Mouse (Mus musculus) heart, embryonic 13.5 days (tissue): ENCODE results near the gene Bcl7a. TPM values are rescaled to one million over a fixed set of nuclear protein-coding genes. Genes with fewer than 3 reads are reported as not detected.

Source experiments
- ATAC-seq: fragments of 200-750 bp; cut with Nextera tagmentation; 2 replicates; pipeline ENCODE4 v1.8.0; 2017; ENCODE audit warnings: moderate TSS enrichment; ENCODE audit not compliant: insufficient number of reproducible peaks, low FRiP score, low TSS enrichment; ENCODE audit errors: extremely low read depth
- H3K27ac ChIP-seq: fragments of 300-500 bp; sonication (generic); replicated peaks from 2 replicates; pipeline ENCODE4 v1.5.1; 2015; ENCODE audit warnings: moderate library complexity, mild to moderate bottlenecking, inconsistent platforms
- H3K27me3 ChIP-seq: fragments of 300-500 bp; sonication (generic); replicated peaks from 2 replicates; pipeline ENCODE4 v1.6.1; 2015; ENCODE audit warnings: mild to moderate bottlenecking, inconsistent platforms
- H3K36me3 ChIP-seq: fragments of 300-500 bp; sonication (generic); 2 replicates; pipeline ENCODE4 v1.6.1; 2015; ENCODE audit warnings: mild to moderate bottlenecking, inconsistent platforms
- H3K4me1 ChIP-seq: fragments of 300-500 bp; sonication (generic); 2 replicates; pipeline ENCODE4 v1.6.1; 2015; ENCODE audit warnings: inconsistent platforms
- H3K4me2 ChIP-seq: fragments of 300-500 bp; sonication (generic); 2 replicates; pipeline ENCODE4 v1.6.1; 2015; ENCODE audit warnings: inconsistent platforms, mild to moderate bottlenecking, moderate library complexity
- H3K4me3 ChIP-seq: fragments of 300-500 bp; sonication (generic); 2 replicates; pipeline ENCODE4 v1.5.1; 2015; ENCODE audit warnings: moderate library complexity, mild to moderate bottlenecking, inconsistent platforms
- H3K9ac ChIP-seq: fragments of 300-500 bp; sonication (generic); 2 replicates; pipeline ENCODE4 v1.6.1; 2015; ENCODE audit warnings: inconsistent platforms, mild to moderate bottlenecking, moderate library complexity
- H3K9me3 ChIP-seq: fragments of 300-500 bp; sonication (generic); 2 replicates; pipeline ENCODE4 v1.6.1; 2016; ENCODE audit warnings: inconsistent platforms
- WGBS: fragments of 180-500 bp; shearing (Covaris S2); methylation state at CpG from one replicate; pipeline ENCODE4 v1.1.7; 2015; ENCODE audit warnings: mixed read lengths; 5-methylcytosine and 5-hydroxymethylcytosine counted together
- polyA plus RNA-seq: library from polyadenylated mRNA; unstranded; fragments of >200 nt; fragmentation: Nextera tagmentation; extraction: Ambion mirVana; gene quantifications from 2 replicates; pipeline ENCODE4 v1.2.1, GENCODE M21; 2015

The Bcl7a gene
- polyA plus RNA-seq, 1 experiment from 2014 or later = 13.5 TPM

GRCm38 (mm10) chr5:123336205-123336961 is 7.3 kb upstream of the Bcl7a start:
- no peak for ATAC-seq
- Histone ChIP-seq H3K4me1 (no peaks in the 10 kb centered on the region), H3K27ac (no peak overlapping the region), H3K4me2 (no peak overlapping the region), H3K36me3 (no peaks in the 10 kb centered on the region), H3K27me3 (no peaks in the 10 kb centered on the region), H3K9ac (no peak overlapping the region), H3K4me3 (no peak overlapping the region), H3K9me3 (no peaks in the 10 kb centered on the region)
- 67% methylated on average over 4 of the region's 4 CpGs for WGBS

GRCm38 (mm10) chr5:123338463-123338862 is 5.2 kb upstream of the Bcl7a start:
- H3K9ac ChIP-seq = no peak overlapping the region
- no peak for ATAC-seq
- no peak overlapping the region for H3K4me3 ChIP-seq
- H3K9me3 ChIP-seq = no peaks in the 10 kb centered on the region
- no peak overlapping the region for H3K27ac ChIP-seq
- WGBS = 61% methylated on average over 3 of the region's 3 CpGs
- H3K4me2 ChIP-seq = no peak overlapping the region
- no peaks in the 10 kb centered on the region for H3K27me3 ChIP-seq
- H3K36me3 ChIP-seq = no peaks in the 10 kb centered on the region
- H3K4me1 ChIP-seq = peaks cover 2% of the 10 kb centered on the region

DNA sequence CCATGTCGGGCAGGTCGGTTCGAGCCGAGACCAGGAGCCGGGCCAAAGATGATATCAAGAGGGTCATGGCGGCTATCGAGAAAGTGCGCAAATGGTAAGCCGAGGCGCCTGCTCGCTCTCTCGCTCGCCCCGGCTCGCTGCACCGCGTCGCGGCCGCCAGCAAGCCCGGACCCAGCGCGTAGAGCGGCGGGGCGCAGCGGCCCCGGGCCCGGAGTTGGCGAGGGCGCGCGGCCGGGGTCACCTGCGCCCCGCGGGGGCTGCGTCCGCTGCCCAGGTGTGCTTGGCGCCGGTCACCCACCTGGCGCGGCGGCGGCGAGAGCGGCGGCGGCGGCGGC is 961 bp downstream of the Bcl7a start:
- H3K4me2 ChIP-seq = peak overlapping the region; percentile 91
- peak; percentile 5; the same call in 1 of the 2 replicates for ATAC-seq
- H3K9me3 ChIP-seq = no peaks in the 10 kb centered on the region
- 0 out of 2 replicates have a peak, but pooled peaks cover 6% of the 10 kb centered on the region for H3K36me3 ChIP-seq
- H3K27me3 ChIP-seq = no peaks in the 10 kb centered on the region
- H3K4me3 ChIP-seq = peak overlapping the region; percentile 93
- WGBS = under 1% methylated on average over 46 of the region's 51 CpGs
- H3K4me1 ChIP-seq = peaks cover 43% of the 10 kb centered on the region
- peak overlapping the region; percentile 98 for H3K27ac ChIP-seq
- peak overlapping the region; percentile 95 for H3K9ac ChIP-seq

DNA sequence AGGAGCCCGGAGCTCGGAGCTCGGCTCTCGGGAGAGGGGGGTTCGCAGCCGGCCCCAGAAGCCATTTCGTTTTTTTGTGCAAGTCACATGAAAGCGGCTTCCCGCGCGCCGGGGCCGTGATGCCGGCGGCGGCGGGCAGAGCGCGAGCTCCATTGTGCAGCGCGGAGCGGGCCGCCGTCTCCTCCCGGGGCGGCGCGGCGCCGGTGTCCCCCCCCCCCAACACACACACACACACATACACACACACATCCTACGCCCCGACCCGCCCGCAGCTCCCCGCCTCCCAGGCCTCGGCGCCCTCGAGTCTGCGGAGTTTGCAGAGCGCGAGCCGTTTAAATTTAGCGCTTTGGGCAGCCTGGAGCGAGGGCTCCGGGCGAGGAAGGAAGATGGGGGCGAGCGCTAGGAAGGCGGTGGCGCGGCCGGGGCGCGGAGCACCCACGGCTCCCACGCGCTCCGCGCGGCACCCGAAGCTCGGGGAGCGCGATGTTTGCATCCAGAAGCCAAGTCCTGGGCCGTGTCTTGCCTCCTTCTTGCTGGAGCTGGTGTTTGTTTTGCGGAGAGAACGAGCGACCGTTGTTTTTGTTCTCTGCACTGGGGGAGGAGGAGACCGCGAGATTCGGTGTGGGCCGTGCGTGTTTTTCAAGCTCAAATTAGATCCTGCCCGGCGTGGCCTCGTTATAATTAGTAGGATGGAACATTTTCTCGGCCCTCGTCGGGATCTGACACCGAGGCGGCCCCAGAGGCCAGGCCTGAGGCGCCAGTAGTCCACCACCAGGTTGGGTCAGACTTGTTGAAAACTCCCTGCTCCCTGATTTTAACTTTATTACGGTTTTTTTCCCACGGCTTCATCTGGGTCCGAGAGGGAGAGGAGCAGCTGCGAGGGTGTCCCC is 1.6 kb downstream of the Bcl7a start:
- Histone ChIP-seq H3K4me2 (peak overlapping the region; percentile 91), H3K9me3 (no peaks in the 10 kb centered on the region), H3K36me3 (0 out of 2 replicates have a peak, but pooled peaks cover 6% of the 10 kb centered on the region), H3K9ac (peak overlapping the region; percentile 95), H3K27ac (peak overlapping the region; percentile 98), H3K27me3 (no peaks in the 10 kb centered on the region), H3K4me1 (peaks cover 47% of the 10 kb centered on the region), H3K4me3 (peak overlapping the region; percentile 93)
- ATAC-seq = peak; percentile 12; the same call in 1 of the 2 replicates
- under 1% methylated on average over 71 of the region's 87 CpGs for WGBS

DNA sequence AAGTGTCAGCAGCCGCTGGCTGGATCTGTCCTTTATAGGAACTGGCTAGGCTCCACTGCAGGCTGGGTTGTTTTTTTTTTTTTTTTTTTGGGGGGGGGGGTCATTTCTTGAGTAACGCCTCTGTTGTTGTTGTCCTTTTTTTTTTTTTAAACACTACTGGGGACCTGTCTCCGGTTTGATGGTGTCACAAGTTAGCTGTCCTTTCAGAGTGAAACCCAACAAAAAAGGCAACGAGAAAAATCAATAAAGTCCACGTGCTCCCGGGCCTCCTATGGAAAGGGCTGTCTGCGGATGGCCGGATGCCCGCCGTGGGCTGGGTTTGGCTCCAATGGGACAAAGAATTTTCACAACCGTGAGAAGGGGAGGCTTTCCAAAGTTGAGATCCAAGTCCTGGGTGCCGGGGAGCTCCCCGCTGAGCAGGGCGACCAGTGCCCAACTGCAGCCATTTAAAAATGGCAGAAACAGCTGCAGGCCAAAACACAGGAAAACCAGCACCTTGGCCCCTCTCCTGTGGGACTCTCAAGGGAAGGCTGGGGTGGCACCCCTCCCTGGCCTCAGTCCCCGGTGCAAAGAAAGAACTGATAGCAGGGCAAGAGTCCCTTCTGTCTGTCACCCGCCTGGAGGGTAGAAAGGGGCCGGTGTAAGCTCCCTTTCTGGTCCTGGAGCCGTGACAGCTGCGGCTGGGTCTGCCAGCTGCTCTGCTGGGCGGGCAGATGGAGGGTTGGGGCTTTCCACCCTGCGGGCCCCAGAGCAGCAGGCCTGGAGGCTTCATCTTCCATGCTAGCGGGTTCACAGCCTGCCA is 2.4 kb downstream of the Bcl7a start:
- Histone ChIP-seq H3K27ac (peak overlapping the region; percentile 98), H3K27me3 (no peaks in the 10 kb centered on the region), H3K4me3 (peak overlapping the region; percentile 93), H3K9ac (peak overlapping the region; percentile 95), H3K36me3 (0 out of 2 replicates have a peak, but pooled peaks cover 6% of the 10 kb centered on the region), H3K4me2 (peak overlapping the region; percentile 91), H3K9me3 (no peaks in the 10 kb centered on the region), H3K4me1 (peaks cover 56% of the 10 kb centered on the region)
- WGBS = 4% methylated on average over 22 of the region's 22 CpGs
- ATAC-seq = no peak

DNA sequence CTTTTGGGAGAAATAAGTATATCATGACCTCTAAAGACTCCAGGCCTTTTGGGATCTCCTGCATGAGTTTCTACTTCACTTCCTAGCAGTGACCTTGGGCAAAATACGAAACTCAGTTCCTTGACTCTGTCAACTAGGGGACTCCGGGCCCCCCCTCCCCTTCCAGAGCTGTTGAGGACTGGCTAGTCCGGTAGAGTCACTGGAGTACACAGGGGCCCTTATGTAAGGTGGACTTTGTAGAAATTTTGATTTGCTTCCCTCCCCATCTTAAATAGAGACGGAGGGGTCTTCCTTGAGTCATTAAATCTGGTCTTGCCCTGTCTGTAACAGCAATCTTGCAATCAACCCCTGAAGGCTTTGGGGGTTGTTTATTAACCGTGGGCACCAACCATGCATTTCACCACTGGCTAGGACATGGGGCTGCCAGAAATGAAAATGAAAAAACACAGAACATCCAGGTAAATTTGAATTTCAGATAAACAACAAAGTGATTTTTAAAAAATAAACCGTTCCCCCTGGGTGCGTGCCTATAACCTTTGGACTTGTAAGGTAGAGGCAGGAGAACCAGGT is 3.2 kb downstream of the Bcl7a start:
- Histone ChIP-seq H3K4me3 (peak overlapping the region; percentile 93), H3K4me2 (peak overlapping the region; percentile 91), H3K4me1 (peaks cover 63% of the 10 kb centered on the region), H3K27me3 (no peaks in the 10 kb centered on the region), H3K27ac (peak overlapping the region; percentile 98), H3K9ac (peak overlapping the region; percentile 95), H3K9me3 (no peaks in the 10 kb centered on the region), H3K36me3 (0 out of 2 replicates have a peak, but pooled peaks cover 6% of the 10 kb centered on the region)
- WGBS = 71% methylated on average over 7 of the region's 7 CpGs
- ATAC-seq = no peak

DNA sequence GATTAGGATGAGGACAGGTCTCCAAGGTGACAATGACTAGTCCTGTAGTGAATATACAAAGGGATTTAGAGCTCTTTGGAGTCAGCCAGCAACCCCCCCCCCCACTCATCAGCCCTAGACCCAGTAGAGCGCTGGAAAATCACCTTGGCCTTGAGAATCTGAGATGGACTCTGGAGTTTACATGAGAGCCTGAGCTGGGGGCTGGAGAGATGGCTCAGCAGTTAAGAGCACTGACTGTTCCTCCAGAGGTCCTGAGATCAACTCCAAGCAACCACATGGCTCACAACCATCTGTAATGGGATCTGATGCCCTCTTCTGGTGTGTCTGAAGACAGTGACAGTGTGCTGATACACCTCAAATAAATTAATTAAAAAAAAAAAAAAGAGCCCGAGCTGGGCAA is 4.4 kb downstream of the Bcl7a start:
- Histone ChIP-seq H3K4me3 (no peak overlapping the region), H3K9ac (no peak overlapping the region), H3K27ac (no peak overlapping the region), H3K4me2 (no peak overlapping the region), H3K36me3 (peaks cover 14% of the 10 kb centered on the region), H3K9me3 (no peaks in the 10 kb centered on the region), H3K4me1 (peaks cover 75% of the 10 kb centered on the region), H3K27me3 (no peaks in the 10 kb centered on the region)
- 73% methylated on average over 2 of the region's 2 CpGs for WGBS
- ATAC-seq = no peak

GRCm38 (mm10) chr5:123350386-123350785 is 6.8 kb downstream of the Bcl7a start:
- H3K4me1 ChIP-seq = peaks cover 77% of the 10 kb centered on the region
- H3K9ac ChIP-seq = peak overlapping the region; percentile 29; the same call in 1 of the 2 replicates
- no peaks in the 10 kb centered on the region for H3K27me3 ChIP-seq
- ATAC-seq = no peak
- 0 out of 2 replicates have a peak overlapping the region, but pooled peaks have one; percentile 20 for H3K27ac ChIP-seq
- 39% methylated on average over 10 of the region's 10 CpGs for WGBS
- peaks cover 27% of the 10 kb centered on the region for H3K36me3 ChIP-seq
- H3K4me2 ChIP-seq = 0 out of 2 replicates have a peak overlapping the region, but pooled peaks have one; percentile 5
- H3K4me3 ChIP-seq = no peak overlapping the region
- no peaks in the 10 kb centered on the region for H3K9me3 ChIP-seq

DNA sequence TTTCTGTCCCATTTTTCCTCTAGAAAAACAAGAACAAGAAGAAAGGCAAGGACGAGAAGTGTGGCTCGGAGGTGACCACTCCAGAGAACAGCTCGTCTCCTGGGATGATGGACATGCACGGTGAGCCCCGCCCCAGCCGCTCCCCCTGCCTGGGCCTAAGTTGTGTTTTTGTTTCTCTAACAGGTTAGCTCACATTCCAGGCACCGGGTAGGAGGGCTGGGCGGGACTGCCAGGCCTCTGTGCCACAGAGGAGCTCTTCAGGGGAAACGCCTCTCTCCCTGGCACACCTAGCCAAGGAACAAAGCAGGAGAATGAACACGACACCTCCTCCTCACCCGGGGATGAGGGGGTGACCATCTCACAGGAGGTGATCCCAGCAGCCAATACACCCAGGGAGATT is 12.3 kb downstream of the Bcl7a start:
- Histone ChIP-seq H3K4me1 (peaks cover 28% of the 10 kb centered on the region), H3K4me3 (no peak overlapping the region), H3K27ac (no peak overlapping the region), H3K9me3 (no peaks in the 10 kb centered on the region), H3K4me2 (no peak overlapping the region), H3K36me3 (peaks cover 77% of the 10 kb centered on the region), H3K27me3 (no peaks in the 10 kb centered on the region), H3K9ac (no peak overlapping the region)
- no peak for ATAC-seq
- WGBS = 75% methylated on average over 11 of the region's 11 CpGs

- ATAC-seq = no peak
- no peak overlapping the region for H3K4me3 ChIP-seq
- no peak overlapping the region for H3K27ac ChIP-seq
- no peaks in the 10 kb centered on the region for H3K9me3 ChIP-seq
- no peaks in the 10 kb centered on the region for H3K27me3 ChIP-seq
- 85% methylated on average over 4 of the region's 4 CpGs for WGBS
- peaks cover 85% of the 10 kb centered on the region for H3K36me3 ChIP-seq
- H3K9ac ChIP-seq = no peak overlapping the region
- H3K4me1 ChIP-seq = peaks cover 15% of the 10 kb centered on the region
- H3K4me2 ChIP-seq = no peak overlapping the region
These were observed 13.6 kb downstream of the Bcl7a start for GRCm38 (mm10) chr5:123357253-123357652.
